Mouse (Mus musculus): ENCODE results near the gene Sh3kbp1. TPM values are rescaled to one million over a fixed set of nuclear protein-coding genes. Genes with fewer than 3 reads are reported as not detected.

Gene Sh3kbp1
- polyA plus RNA-seq, 1 experiment: 2.8 TPM

GRCm38 (mm10) chrX:159809510-159809909 lies 182.4 kb downstream of the Sh3kbp1 start:
- TF ChIP-seq POLR2A (IDR thresholded peaks at IDR 0.05; ENCODE audit: insufficient read depth, low read length) (no peak), CTCF (IDR thresholded peaks at IDR 0.05; ENCODE audit: low read depth, low read length) (no peak), EP300 (IDR thresholded peaks at IDR 0.05; ENCODE audit: insufficient read depth, low read depth, low read length) (no peak)
- Histone ChIP-seq H3K27ac (ENCODE audit: insufficient read depth, low read length) (no peak overlapping the region), H3K4me3 (ENCODE audit: low read depth, low read length) (no peak overlapping the region), H3K27me3 (ENCODE audit: control insufficient read depth, insufficient read depth, low read length, poor library complexity, severe bottlenecking) (no peaks in the 10 kb centered on the region), H3K9ac (ENCODE audit: low read depth, poor library complexity, severe bottlenecking) (no peak overlapping the region), H3K36me3 (ENCODE audit: control insufficient read depth, insufficient read depth, low read length, poor library complexity, severe bottlenecking) (no peaks in the 10 kb centered on the region), H3K9me3 (replicated peaks; ENCODE audit: control insufficient read depth, insufficient read depth, low read length, poor library complexity, severe bottlenecking) (no peaks in the 10 kb centered on the region), H3K4me1 (ENCODE audit: control insufficient read depth, insufficient read depth, low read length) (no peaks in the 10 kb centered on the region)

GRCm38 (mm10) chrX:159810469-159810868 lies 183.4 kb downstream of the Sh3kbp1 start:
- Histone ChIP-seq H3K27ac (ENCODE audit: insufficient read depth, low read length) (no peak overlapping the region), H3K9ac (ENCODE audit: low read depth, poor library complexity, severe bottlenecking) (no peak overlapping the region), H3K4me3 (ENCODE audit: low read depth, low read length) (no peak overlapping the region), H3K27me3 (ENCODE audit: control insufficient read depth, insufficient read depth, low read length, poor library complexity, severe bottlenecking) (no peaks in the 10 kb centered on the region), H3K36me3 (ENCODE audit: control insufficient read depth, insufficient read depth, low read length, poor library complexity, severe bottlenecking) (no peaks in the 10 kb centered on the region), H3K9me3 (replicated peaks; ENCODE audit: control insufficient read depth, insufficient read depth, low read length, poor library complexity, severe bottlenecking) (no peaks in the 10 kb centered on the region), H3K4me1 (ENCODE audit: control insufficient read depth, insufficient read depth, low read length) (no peaks in the 10 kb centered on the region)
- TF ChIP-seq EP300 (IDR thresholded peaks at IDR 0.05; ENCODE audit: insufficient read depth, low read depth, low read length) (no peak), POLR2A (IDR thresholded peaks at IDR 0.05; ENCODE audit: insufficient read depth, low read length) (no peak), CTCF (IDR thresholded peaks at IDR 0.05; ENCODE audit: low read depth, low read length) (no peak)

- Histone ChIP-seq H3K9me3 (replicated peaks; ENCODE audit: control insufficient read depth, insufficient read depth, low read length, poor library complexity, severe bottlenecking) (no peaks in the 10 kb centered on the region), H3K27me3 (ENCODE audit: control insufficient read depth, insufficient read depth, low read length, poor library complexity, severe bottlenecking) (no peaks in the 10 kb centered on the region), H3K4me1 (ENCODE audit: control insufficient read depth, insufficient read depth, low read length) (no peaks in the 10 kb centered on the region), H3K4me3 (ENCODE audit: low read depth, low read length) (no peak overlapping the region), H3K27ac (ENCODE audit: insufficient read depth, low read length) (no peak overlapping the region), H3K9ac (ENCODE audit: low read depth, poor library complexity, severe bottlenecking) (no peak overlapping the region), H3K36me3 (ENCODE audit: control insufficient read depth, insufficient read depth, low read length, poor library complexity, severe bottlenecking) (no peaks in the 10 kb centered on the region)
- TF ChIP-seq EP300 (IDR thresholded peaks at IDR 0.05; ENCODE audit: insufficient read depth, low read depth, low read length) (no peak), POLR2A (IDR thresholded peaks at IDR 0.05; ENCODE audit: insufficient read depth, low read length) (no peak), CTCF (IDR thresholded peaks at IDR 0.05; ENCODE audit: low read depth, low read length) (no peak)
These were observed 190.4 kb downstream of the Sh3kbp1 start for GRCm38 (mm10) chrX:159817508-159817907.

- no peaks in the 10 kb centered on the region for H3K9me3 ChIP-seq (replicated peaks; ENCODE audit: control insufficient read depth, insufficient read depth, low read length, poor library complexity, severe bottlenecking)
- H3K36me3 ChIP-seq (ENCODE audit: control insufficient read depth, insufficient read depth, low read length, poor library complexity, severe bottlenecking): no peaks in the 10 kb centered on the region
- TF ChIP-seq EP300 (IDR thresholded peaks at IDR 0.05; ENCODE audit: insufficient read depth, low read depth, low read length): no peak
- no peak for TF ChIP-seq CTCF (IDR thresholded peaks at IDR 0.05; ENCODE audit: low read depth, low read length)
- no peak for TF ChIP-seq POLR2A (IDR thresholded peaks at IDR 0.05; ENCODE audit: insufficient read depth, low read length)
- H3K27ac ChIP-seq (ENCODE audit: insufficient read depth, low read length): no peak overlapping the region
- H3K4me3 ChIP-seq (ENCODE audit: low read depth, low read length): no peak overlapping the region
- no peaks in the 10 kb centered on the region for H3K27me3 ChIP-seq (ENCODE audit: control insufficient read depth, insufficient read depth, low read length, poor library complexity, severe bottlenecking)
- H3K9ac ChIP-seq (ENCODE audit: low read depth, poor library complexity, severe bottlenecking): no peak overlapping the region
- H3K4me1 ChIP-seq (ENCODE audit: control insufficient read depth, insufficient read depth, low read length): no peaks in the 10 kb centered on the region
These were observed 201.1 kb downstream of the Sh3kbp1 start for GRCm38 (mm10) chrX:159828135-159828534.

GRCm38 (mm10) chrX:159829192-159829852 lies 202.2 kb downstream of the Sh3kbp1 start:
- no peak for TF ChIP-seq EP300 (IDR thresholded peaks at IDR 0.05; ENCODE audit: insufficient read depth, low read depth, low read length)
- no peak for TF ChIP-seq CTCF (IDR thresholded peaks at IDR 0.05; ENCODE audit: low read depth, low read length)
- TF ChIP-seq POLR2A (IDR thresholded peaks at IDR 0.05; ENCODE audit: insufficient read depth, low read length): no peak
- Histone ChIP-seq H3K9me3 (replicated peaks; ENCODE audit: control insufficient read depth, insufficient read depth, low read length, poor library complexity, severe bottlenecking) (no peaks in the 10 kb centered on the region), H3K9ac (ENCODE audit: low read depth, poor library complexity, severe bottlenecking) (no peak overlapping the region), H3K27me3 (ENCODE audit: control insufficient read depth, insufficient read depth, low read length, poor library complexity, severe bottlenecking) (no peaks in the 10 kb centered on the region), H3K4me3 (ENCODE audit: low read depth, low read length) (no peak overlapping the region), H3K4me1 (ENCODE audit: control insufficient read depth, insufficient read depth, low read length) (no peaks in the 10 kb centered on the region), H3K36me3 (ENCODE audit: control insufficient read depth, insufficient read depth, low read length, poor library complexity, severe bottlenecking) (no peaks in the 10 kb centered on the region), H3K27ac (ENCODE audit: insufficient read depth, low read length) (no peak overlapping the region)

GRCm38 (mm10) chrX:159831176-159831575 lies 204.1 kb downstream of the Sh3kbp1 start:
- Histone ChIP-seq H3K9ac (ENCODE audit: low read depth, poor library complexity, severe bottlenecking) (no peak overlapping the region), H3K27ac (ENCODE audit: insufficient read depth, low read length) (no peak overlapping the region), H3K4me1 (ENCODE audit: control insufficient read depth, insufficient read depth, low read length) (no peaks in the 10 kb centered on the region), H3K9me3 (replicated peaks; ENCODE audit: control insufficient read depth, insufficient read depth, low read length, poor library complexity, severe bottlenecking) (no peaks in the 10 kb centered on the region), H3K36me3 (ENCODE audit: control insufficient read depth, insufficient read depth, low read length, poor library complexity, severe bottlenecking) (no peaks in the 10 kb centered on the region), H3K27me3 (ENCODE audit: control insufficient read depth, insufficient read depth, low read length, poor library complexity, severe bottlenecking) (no peaks in the 10 kb centered on the region), H3K4me3 (ENCODE audit: low read depth, low read length) (no peak overlapping the region)
- no peak for TF ChIP-seq EP300 (IDR thresholded peaks at IDR 0.05; ENCODE audit: insufficient read depth, low read depth, low read length)
- no peak for TF ChIP-seq POLR2A (IDR thresholded peaks at IDR 0.05; ENCODE audit: insufficient read depth, low read length)
- TF ChIP-seq CTCF (IDR thresholded peaks at IDR 0.05; ENCODE audit: low read depth, low read length): no peak

Measured in ES-Bruce4 (cell line).